Mouse (Mus musculus) macrophage (primary cell): Measurements from ENCODE around the gene Cptp. TPM values are rescaled to one million over a fixed set of nuclear protein-coding genes. Genes with fewer than 3 reads are reported as not detected.

Source experiments
- H3K27ac ChIP-seq: fragments of 350-480 bp; formaldehyde crosslinking; 2 replicates; pipeline ENCODE4 v1.9.0; 2021
- H3K36me3 ChIP-seq: fragments of 350-480 bp; formaldehyde crosslinking; 2 replicates; pipeline ENCODE4 v1.9.0; 2021; ENCODE audit errors: inconsistent target
- H3K4me3 ChIP-seq: fragments of 350-480 bp; formaldehyde crosslinking; 2 replicates; pipeline ENCODE4 v1.9.0; 2021; ENCODE audit errors: inconsistent target
- H3K79me2 ChIP-seq: fragments of 350-480 bp; formaldehyde crosslinking; 2 replicates; pipeline ENCODE4 v1.9.0; 2021; ENCODE audit errors: inconsistent target
- WGBS: methylation state at CpG from one replicate; pipeline ENCODE4 v1.1.7; 2026; ENCODE audit warnings: inconsistent platforms; ENCODE audit not compliant: missing documents; 5-methylcytosine and 5-hydroxymethylcytosine counted together
- polyA plus RNA-seq: library from polyadenylated mRNA; stranded (reverse); fragments of 250-400 nt; gene quantifications from 3 replicates; pipeline ENCODE4 v1.2.4, GENCODE M21; 2018; ENCODE audit warnings: inconsistent platforms

Cptp gene
- polyA plus RNA-seq, 1 experiment from 2014 or later, result 6.6 TPM

DNA sequence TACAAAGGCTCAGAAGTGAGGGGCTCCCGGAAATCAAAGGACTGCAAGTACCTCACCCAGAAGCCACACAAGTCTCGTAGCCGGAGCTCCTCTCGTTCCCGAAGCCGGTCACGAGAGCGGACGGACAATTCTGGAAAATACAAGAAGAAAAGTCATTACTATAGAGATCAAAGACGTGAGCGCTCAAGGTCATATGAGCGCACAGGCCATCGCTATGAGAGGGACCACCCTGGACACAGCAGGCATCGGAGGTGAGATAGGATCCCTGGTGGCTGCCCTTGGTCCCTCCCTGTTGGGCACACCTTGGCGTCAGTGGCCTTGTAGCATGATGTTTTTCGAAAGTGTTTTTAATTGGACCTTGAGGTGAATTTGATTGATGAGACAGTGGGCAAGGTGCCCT, 45.8 kb downstream of the Cptp start:
- H3K36me3 ChIP-seq, result peaks cover 83% of the 10 kb centered on the region
- peaks cover 69% of the 10 kb centered on the region for H3K79me2 ChIP-seq
- no peak overlapping the region for H3K27ac ChIP-seq
- no peak overlapping the region for H3K4me3 ChIP-seq
- WGBS, result 97% methylated on average over 16 of the region's 16 CpGs

DNA sequence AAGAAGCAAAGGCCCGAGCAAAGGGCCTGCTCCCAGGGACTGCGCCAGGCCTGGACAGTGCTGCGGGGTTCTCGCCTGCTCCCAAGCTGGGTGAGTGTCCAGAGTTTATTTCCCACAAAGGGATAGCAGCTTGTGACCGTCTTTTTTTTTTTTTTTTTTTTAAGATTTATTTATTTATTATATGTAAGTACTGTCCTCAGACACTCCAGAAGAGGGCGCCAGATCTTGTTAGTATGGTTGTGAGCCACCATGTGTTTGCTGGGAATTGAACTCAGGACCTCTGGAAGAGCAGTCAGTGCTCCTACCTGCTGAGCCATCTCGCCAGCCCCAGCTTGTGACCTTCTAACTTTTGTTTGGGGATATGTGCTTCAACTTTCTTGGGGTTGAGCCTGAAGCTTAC, 48.2 kb downstream of the Cptp start:
- WGBS, result 93% methylated on average over 6 of the region's 7 CpGs
- Histone ChIP-seq H3K27ac (no peak overlapping the region), H3K79me2 (peaks cover 93% of the 10 kb centered on the region), H3K36me3 (peaks cover 92% of the 10 kb centered on the region), H3K4me3 (no peak overlapping the region)

DNA sequence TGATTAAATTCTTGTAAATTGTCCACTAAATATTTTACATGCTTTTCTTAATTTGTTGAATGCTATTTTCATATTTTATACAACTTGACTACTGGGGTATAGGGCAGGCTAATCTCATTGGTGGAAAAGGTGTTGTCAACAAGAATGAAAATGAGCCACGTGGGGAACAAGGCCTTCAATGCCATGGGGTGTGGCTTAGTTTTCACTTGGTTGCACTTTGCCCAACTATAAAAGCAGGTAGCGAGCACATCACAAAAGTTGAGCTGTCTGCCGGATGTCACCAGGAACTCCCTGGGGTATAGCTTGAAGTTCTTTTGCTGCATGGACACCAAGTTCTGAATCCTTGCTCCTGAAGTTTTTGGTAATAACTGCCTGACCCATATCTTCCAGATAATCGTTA, 51.7 kb downstream of the Cptp start:
- peaks cover 80% of the 10 kb centered on the region for H3K36me3 ChIP-seq
- no peak overlapping the region for H3K27ac ChIP-seq
- peaks cover 100% of the 10 kb centered on the region for H3K79me2 ChIP-seq
- no peak overlapping the region for H3K4me3 ChIP-seq
- WGBS, result 94% methylated on average over 4 of the region's 4 CpGs

Other genes with a start within 250 kb of the Cptp start
- gene Cdk11b, start 244.6 kb downstream of the Cptp start, polyA plus RNA-seq, result 67.8 to 153 TPM (median 75.9 TPM) in 3 replicates
- gene Gm10563, start 224.0 kb downstream of the Cptp start, polyA plus RNA-seq, result not detected in 3 replicates
- not detected in 3 replicates for gene Mmp23, start 216.1 kb downstream of the Cptp start, polyA plus RNA-seq
- gene Mib2, start 200.2 kb downstream of the Cptp start, polyA plus RNA-seq, result 9.5 to 29.7 TPM (median 12.3 TPM) in 3 replicates
- 1.1 to 1.9 TPM (median 1.4 TPM) in 3 replicates for gene Fndc10, start 175.1 kb downstream of the Cptp start, polyA plus RNA-seq
- 125 to 264 TPM (median 166 TPM) in 3 replicates for gene Ssu72, start 164.6 kb downstream of the Cptp start, polyA plus RNA-seq
- 0.10 to 1.0 TPM (median 0.32 TPM) in 3 replicates for gene Tmem240, start 134.6 kb downstream of the Cptp start, polyA plus RNA-seq
- gene Atad3a, start 108.3 kb downstream of the Cptp start, polyA plus RNA-seq, result 11.3 to 32.7 TPM (median 12.1 TPM) in 3 replicates
- gene Vwa1, start 94.7 kb downstream of the Cptp start, polyA plus RNA-seq, result 0.09 to 0.10 TPM in 2 of 3 replicates, not detected in the other
- not detected in 3 replicates for gene Tmem88b, start 83.6 kb downstream of the Cptp start, polyA plus RNA-seq
- gene Ankrd65, start 79.0 kb downstream of the Cptp start, polyA plus RNA-seq, result not detected in 3 replicates
- 60.1 to 101 TPM (median 65.9 TPM) in 3 replicates for gene Mrpl20, start 66.6 kb downstream of the Cptp start, polyA plus RNA-seq
- gene Ccnl2, start 57.0 kb downstream of the Cptp start, polyA plus RNA-seq, result 21.9 to 54.1 TPM (median 31.3 TPM) in 3 replicates
- gene Aurkaip1, start 38.2 kb downstream of the Cptp start, polyA plus RNA-seq, result 66.8 to 92.5 TPM (median 68.1 TPM) in 3 replicates
- 0.19 to 1.1 TPM (median 0.32 TPM) in 3 replicates for gene Mxra8, start 29.8 kb downstream of the Cptp start, polyA plus RNA-seq
- 6.2 to 13.8 TPM (median 12.2 TPM) in 3 replicates for gene Dvl1, start 22.0 kb downstream of the Cptp start, polyA plus RNA-seq
- 0.04 to 0.11 TPM in 2 of 3 replicates, not detected in the other for gene Tas1r3, start 6.1 kb downstream of the Cptp start, polyA plus RNA-seq
- 11.2 to 22.1 TPM (median 18.6 TPM) in 3 replicates for gene Ints11, start 106 bp upstream of the Cptp start, polyA plus RNA-seq
- 12.4 to 21.3 TPM (median 17.4 TPM) in 3 replicates for gene Pusl1, start 22.3 kb upstream of the Cptp start, polyA plus RNA-seq
- gene Acap3, start 22.4 kb upstream of the Cptp start, polyA plus RNA-seq, result 8.2 to 8.7 TPM (median 8.3 TPM) in 3 replicates
- 55.7 to 67.6 TPM (median 65.4 TPM) in 3 replicates for gene Ube2j2, start 74.4 kb upstream of the Cptp start, polyA plus RNA-seq
- gene C1qtnf12, start 92.9 kb upstream of the Cptp start, polyA plus RNA-seq, result 5.3 to 17.5 TPM (median 14.9 TPM) in 3 replicates
- 1.4 to 6.1 TPM (median 2.9 TPM) in 3 replicates for gene B3galt6, start 123.2 kb upstream of the Cptp start, polyA plus RNA-seq
- 261 to 438 TPM (median 289 TPM) in 3 replicates for gene Sdf4, start 123.4 kb upstream of the Cptp start, polyA plus RNA-seq
- 0.47 to 0.95 TPM (median 0.93 TPM) in 3 replicates for gene Tnfrsf4, start 144.4 kb upstream of the Cptp start, polyA plus RNA-seq
- gene Tnfrsf18, start 156.7 kb upstream of the Cptp start, polyA plus RNA-seq, result 0.29 to 0.30 TPM in 2 of 3 replicates, not detected in the other
- gene Ttll10, start 190.0 kb upstream of the Cptp start, polyA plus RNA-seq, result not detected in 3 replicates
- 3.9 to 7.6 TPM (median 5.1 TPM) in 3 replicates for gene 9430015G10Rik, start 240.5 kb upstream of the Cptp start, polyA plus RNA-seq